Mouse (Mus musculus) spleen, adult 2 months (tissue): ENCODE data around the gene Gtf3c2.

Experiments
- CTCF ChIP-seq: fragments of 200-500 bp; IDR thresholded peaks from 2 replicates; pipeline ENCODE4 v1.5.1; 2011; ENCODE audit warnings: mild to moderate bottlenecking, inconsistent platforms; ENCODE audit not compliant: insufficient read depth, insufficient read length, insufficient replicate concordance; ENCODE audit errors: extremely low read depth
- POLR2A ChIP-seq: fragments of 200-500 bp; IDR thresholded peaks from 2 replicates; pipeline ENCODE4 v1.6.1; 2011; ENCODE audit warnings: low read depth, low read length, inconsistent platforms

DNA sequence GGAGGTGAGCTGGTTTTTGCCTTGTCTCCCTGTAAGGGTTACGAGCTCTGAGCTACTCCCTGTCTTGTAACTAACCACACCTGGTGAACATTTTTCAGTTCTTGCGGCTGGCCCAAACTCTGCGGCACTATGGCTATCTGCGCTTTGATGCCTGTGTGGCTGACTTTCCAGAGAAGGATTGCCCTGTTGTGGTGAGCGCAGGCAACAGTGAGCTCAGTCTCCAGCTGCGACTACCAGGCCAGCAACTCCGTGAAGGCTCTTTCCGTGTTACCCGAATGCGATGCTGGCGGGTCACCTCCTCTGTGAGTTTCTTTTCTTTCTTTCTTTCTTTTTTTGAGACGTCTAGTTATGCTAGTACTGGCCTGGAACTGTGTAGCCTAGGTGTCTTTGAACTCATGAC, 17.1 kb upstream of the Gtf3c2 start:
- TF ChIP-seq CTCF (no peak), POLR2A (no peak)
